Comparison of ENCODE assay signal across 8 mouse cellular contexts in the genomic region with DNA sequence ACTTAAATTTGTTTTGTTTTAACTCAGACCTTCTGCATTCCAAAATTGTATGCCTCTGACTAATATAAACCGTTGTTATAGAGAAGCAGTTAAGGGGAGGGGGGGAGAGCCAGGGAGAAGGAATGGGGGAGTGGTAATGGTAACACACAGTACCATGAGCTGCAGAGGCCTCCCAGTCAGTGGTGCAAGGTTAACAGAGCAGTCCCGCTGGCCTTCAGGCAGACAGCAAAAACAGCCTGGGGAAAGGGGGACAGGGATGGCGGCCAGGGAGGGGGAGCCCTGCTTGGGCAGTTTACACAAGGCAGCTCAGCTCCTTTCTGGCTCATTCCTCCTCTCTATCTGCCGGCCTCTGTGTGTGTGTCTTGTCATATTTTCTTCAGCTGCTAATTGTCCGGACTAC.
DNase-seq lines count a peak whose midpoint lies in the region; ATAC-seq lines count a peak whose summit lies in the region.

No protein-coding gene starts in this region.

- WGBS in stomach, embryonic 15.5 days, result 16% methylated on average over 5 of the region's 5 CpGs

- H3K36me3 ChIP-seq in stomach, embryonic 15.5 days, result no peaks in the 10 kb centered on the region

- no peaks in the 10 kb centered on the region for H3K27me3 ChIP-seq in stomach, embryonic 15.5 days (replicated peaks)

- ATAC-seq in stomach, embryonic 15.5 days (ENCODE audit: insufficient read depth, low FRiP score, low read depth), result peak; percentile 63

- no peaks in the 10 kb centered on the region for H3K9me3 ChIP-seq in stomach, embryonic 15.5 days

- H3K4me3 ChIP-seq in stomach, embryonic 15.5 days (replicated peaks), result no peak overlapping the region

- no peak overlapping the region for H3K9ac ChIP-seq in stomach, embryonic 15.5 days

- DNase-seq in kidney, adult 11 months, result peak; percentile 25
- DNase-seq in kidney, adult 9 months, result no peak
- DNase-seq in adrenal gland, adult (ENCODE audit: inconsistent age in 2 of 2, low spot score in 1 of 2), result peak; percentile 79 to 87
- DNase-seq in heart, adult 18-20 months, result peak; percentile 34 to 44
- peak; percentile 7 to 51 for DNase-seq in kidney, postnatal 25 days
- DNase-seq in thymus, postnatal 14 days, result no peak
- DNase-seq in cerebellum, adult 9-11 months, result no peak

- H3K27ac ChIP-seq in stomach, embryonic 15.5 days, result peak overlapping the region; percentile 80

- H3K4me2 ChIP-seq in stomach, embryonic 15.5 days, result no peak overlapping the region; the same call in 1 of the 2 replicates

- peaks cover 13% of the 10 kb centered on the region; the same call in 1 of the 2 replicates for H3K4me1 ChIP-seq in stomach, embryonic 15.5 days

Comparison
In these comparisons a context has a peak if more than half of its experiments do, and no peak if none do; other contexts are left out.
1. DNase-seq: peak in kidney, adult 11 months (single experiment), adrenal gland, adult (2 of 2), heart, adult 18-20 months (2 of 2) and kidney, postnatal 25 days (2 of 2); none in kidney, adult 9 months (single experiment), thymus, postnatal 14 days (single experiment) and cerebellum, adult 9-11 months (single experiment).